Comparison of ENCODE assay signal across 10 mouse cellular contexts in the genomic region with DNA sequence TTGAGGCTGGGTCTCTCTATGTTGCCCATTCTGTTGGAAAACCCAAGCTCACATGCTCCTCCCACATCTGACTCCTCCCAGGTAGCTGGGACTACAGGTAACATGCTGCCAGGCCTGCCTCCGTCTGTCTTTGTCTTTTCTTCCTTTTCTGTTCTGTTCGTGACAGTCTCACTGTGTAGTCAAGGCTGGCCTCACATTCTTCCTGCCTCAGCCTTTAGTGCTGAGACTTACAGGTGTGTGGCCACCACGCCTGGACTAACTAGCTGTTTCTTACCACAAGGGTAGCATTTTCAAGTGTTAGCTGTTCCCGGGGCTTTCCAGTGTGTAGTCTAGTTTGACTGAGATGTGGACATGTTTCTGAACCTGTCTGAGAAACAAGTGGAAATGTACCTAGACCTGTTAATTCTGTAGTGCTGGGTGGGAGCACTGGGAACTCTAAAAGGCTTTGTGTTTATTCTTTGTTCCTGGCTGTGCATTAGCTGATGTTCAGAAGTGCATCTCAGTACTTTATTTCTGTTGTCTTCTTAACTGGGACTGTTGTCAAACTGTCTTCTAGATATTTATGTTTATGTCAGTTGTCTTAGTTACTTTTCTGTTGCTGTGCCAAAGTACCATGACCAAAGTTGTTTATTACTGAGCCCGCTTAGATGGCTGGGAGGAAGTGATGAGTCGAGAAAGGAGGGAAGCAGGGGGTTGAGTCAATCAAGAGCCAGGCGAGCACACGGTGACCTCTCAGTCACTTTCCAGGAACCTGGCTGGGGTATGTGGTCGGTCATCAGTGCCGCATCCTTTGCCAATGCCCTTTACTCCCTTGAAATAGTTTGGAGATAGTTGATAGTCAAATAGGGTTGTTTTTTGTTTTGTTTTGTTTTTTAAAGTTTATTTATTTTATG. TPM values are rescaled to one million over a fixed set of nuclear protein-coding genes. Genes with fewer than 3 reads are reported as not detected.
DNase-seq lines count a peak whose midpoint lies in the region; ATAC-seq and TF ChIP-seq lines count a peak whose summit lies in the region.
"Had no signal": no experiment of that assay in that cellular context is flagged by ENCODE, and none has a peak within 500 bp of the region (broad histone marks: within the 10 kb centered on the region; RNA-seq: fewer than 3 reads in every experiment).

No protein-coding gene starts in this region.

- DNase-seq in forebrain, embryonic 10.5 days (ENCODE audit: extremely low spot score, low spot score): no peak
- DNase-seq in layer of hippocampus, adult 2 months (ENCODE audit: low spot score in 2 of 2): no peak
- DNase-seq in layer of hippocampus, postnatal 14 days (ENCODE audit: low spot score in 2 of 2): no peak
- DNase-seq in natural killer cell, adult 2 months (ENCODE audit: low spot score in 2 of 2): peak; percentile 18 to 50
- DNase-seq in frontal cortex, postnatal 25 days (ENCODE audit: low spot score in 2 of 2): no peak
- no peak for DNase-seq in spleen, postnatal 4 days (ENCODE audit: low spot score in 2 of 2)
- DNase-seq: adrenal gland, postnatal 14 days; right cerebral cortex, postnatal 14 days had no signal

- no peak overlapping the region for H3K4me3 ChIP-seq in forebrain, embryonic 10.5 days
- H3K4me3 ChIP-seq in forebrain, embryonic 15.5 days: no peak overlapping the region
- H3K4me3 ChIP-seq in layer of hippocampus, adult 2 months: no peak overlapping the region
- no peak overlapping the region for H3K4me3 ChIP-seq in bone marrow, adult 2 months (replicated peaks; ENCODE audit: control insufficient read depth, low read depth, low read length)

- 0 out of 2 replicates have a peak overlapping the region, but pooled peaks have one; percentile 8 for H3K27ac ChIP-seq in forebrain, embryonic 10.5 days
- no peak overlapping the region for H3K27ac ChIP-seq in forebrain, embryonic 15.5 days (replicated peaks)
- peak overlapping the region; percentile 36; the same call in 1 of the 2 replicates for H3K27ac ChIP-seq in layer of hippocampus, adult 2 months
- H3K27ac ChIP-seq in bone marrow, adult 2 months (ENCODE audit: control insufficient read depth, insufficient read depth, low read depth, low read length, poor library complexity): peak overlapping the region; percentile 26; the same call in 1 of the 2 replicates

- TF ChIP-seq POLR2A in bone marrow, adult 2 months (IDR thresholded peaks at IDR 0.05; ENCODE audit: borderline replicate concordance, control insufficient read depth, low read depth, low read length): no peak

- 56% methylated on average over 10 of the region's 10 CpGs for WGBS in forebrain, embryonic 10.5 days
- WGBS in forebrain, embryonic 15.5 days: 54% methylated on average over 10 of the region's 10 CpGs
- WGBS in bone marrow, adult 2 months: 31% methylated on average over 10 of the region's 10 CpGs

- H3K27me3 ChIP-seq in forebrain, embryonic 10.5 days (ENCODE audit: poor library complexity, severe bottlenecking): no peaks in the 10 kb centered on the region
- H3K27me3 ChIP-seq in forebrain, embryonic 15.5 days: no peaks in the 10 kb centered on the region

- peaks cover 50% of the 10 kb centered on the region for H3K4me1 ChIP-seq in forebrain, embryonic 10.5 days
- peaks cover 31% of the 10 kb centered on the region for H3K4me1 ChIP-seq in forebrain, embryonic 15.5 days
- peaks cover 12% of the 10 kb centered on the region for H3K4me1 ChIP-seq in bone marrow, adult 2 months (ENCODE audit: control insufficient read depth, insufficient read depth, low read length)

- H3K36me3 ChIP-seq in forebrain, embryonic 10.5 days (replicated peaks): peaks cover 39% of the 10 kb centered on the region
- H3K36me3 ChIP-seq in forebrain, embryonic 15.5 days: no peaks in the 10 kb centered on the region

- TF ChIP-seq CTCF in layer of hippocampus, adult 2 months (conservative IDR thresholded peaks at IDR 0.05): no peak
- TF ChIP-seq CTCF in bone marrow, adult 2 months (IDR thresholded peaks at IDR 0.05; ENCODE audit: control insufficient read depth, insufficient read depth, low read length): no peak

- no peak for ATAC-seq in forebrain, embryonic 15.5 days (replicated peaks)

- H3K9ac ChIP-seq in forebrain, embryonic 15.5 days (replicated peaks): no peak overlapping the region

- H3K9me3 ChIP-seq in forebrain, embryonic 10.5 days: no peaks in the 10 kb centered on the region; the same call in 1 of the 2 replicates
- H3K9me3 ChIP-seq in forebrain, embryonic 15.5 days: no peaks in the 10 kb centered on the region

- H3K4me2 ChIP-seq in forebrain, embryonic 15.5 days (replicated peaks): no peak overlapping the region

RNA-seq across cellular contexts. Expression of a gene that starts 18.9 kb away (rescaled TPM):
- 20.4 and 21.6 TPM in 2 replicates for polyA plus RNA-seq in forebrain, embryonic 10.5 days (2016; fragmentation: Nextera tagmentation; extraction: Ambion mirVana)
- 25.7 and 27.6 TPM in 2 replicates for polyA plus RNA-seq in forebrain, embryonic 15.5 days (2015; fragmentation: Nextera tagmentation; extraction: Ambion mirVana)
- 100 to 1,000 TPM; 257 to 258 TPM for total RNA-seq in layer of hippocampus, adult 2 months (2021)
- total RNA-seq in layer of hippocampus, postnatal 14 days (2021): 100 to 1,000 TPM; 194 to 204 TPM
- 16.9 and 30.7 TPM in 2 replicates for polyA plus RNA-seq in bone marrow, adult 2 months (2011; ENCODE audit: insufficient read depth, insufficient read length, low replicate concordance, missing spikeins)

RNA-seq across cellular contexts. Expression of a gene that starts 28.7 kb away (rescaled TPM):
- 470 and 483 TPM in 2 replicates for polyA plus RNA-seq in forebrain, embryonic 10.5 days (2016; fragmentation: Nextera tagmentation; extraction: Ambion mirVana)
- polyA plus RNA-seq in forebrain, embryonic 15.5 days (2015; fragmentation: Nextera tagmentation; extraction: Ambion mirVana): 190 and 193 TPM in 2 replicates
- 10 to 100 TPM; 47.2 to 51.9 TPM for total RNA-seq in layer of hippocampus, adult 2 months (2021)
- total RNA-seq in layer of hippocampus, postnatal 14 days (2021): 10 to 100 TPM; 45.3 to 51.5 TPM
- 284 and 419 TPM in 2 replicates for polyA plus RNA-seq in bone marrow, adult 2 months (2011; ENCODE audit: insufficient read depth, insufficient read length, low replicate concordance, missing spikeins)

RNA-seq across cellular contexts. Expression of a gene that starts 34.2 kb away (rescaled TPM):
- polyA plus RNA-seq in forebrain, embryonic 10.5 days (2016; fragmentation: Nextera tagmentation; extraction: Ambion mirVana): 35.2 and 36.1 TPM in 2 replicates
- polyA plus RNA-seq in forebrain, embryonic 15.5 days (2015; fragmentation: Nextera tagmentation; extraction: Ambion mirVana): 47.1 and 47.2 TPM in 2 replicates
- total RNA-seq in layer of hippocampus, adult 2 months (2021): 10 to 100 TPM; 30.3 to 32.9 TPM
- total RNA-seq in layer of hippocampus, postnatal 14 days (2021): 10 to 100 TPM; 25.8 to 27.7 TPM
- polyA plus RNA-seq in bone marrow, adult 2 months (2011; ENCODE audit: insufficient read depth, insufficient read length, low replicate concordance, missing spikeins): 13.7 and 20.6 TPM in 2 replicates

Comparison
In these comparisons a context has a peak if more than half of its experiments do, and no peak if none do; other contexts are left out.
1. DNase-seq: peak in natural killer cell, adult 2 months (2 of 2); none in forebrain, embryonic 10.5 days (single experiment), layer of hippocampus, adult 2 months (0 of 2), layer of hippocampus, postnatal 14 days (0 of 2), frontal cortex, postnatal 25 days (0 of 2) and spleen, postnatal 4 days (0 of 2).